Mouse (Mus musculus) hindbrain, embryonic 13.5 days (tissue): Measurements from ENCODE around the gene Mrpl28. TPM values are rescaled to one million over a fixed set of nuclear protein-coding genes. Genes with fewer than 3 reads are reported as not detected.

Source experiments
- ATAC-seq: fragments of 200-750 bp; cut with Nextera tagmentation; 2 replicates; pipeline ENCODE4 v1.8.0; 2017; ENCODE audit warnings: moderate TSS enrichment; ENCODE audit not compliant: low FRiP score
- H3K27ac ChIP-seq: fragments of 300-500 bp; sonication (generic); 2 replicates; pipeline ENCODE4 v1.5.1; 2015; ENCODE audit warnings: inconsistent platforms, mild to moderate bottlenecking, moderate library complexity
- H3K27me3 ChIP-seq: fragments of 300-500 bp; sonication (generic); 2 replicates; pipeline ENCODE4 v1.6.1; 2015; ENCODE audit warnings: mild to moderate bottlenecking, inconsistent platforms
- H3K36me3 ChIP-seq: fragments of 300-500 bp; sonication (generic); 2 replicates; pipeline ENCODE4 v1.6.1; 2015; ENCODE audit warnings: mild to moderate bottlenecking, inconsistent platforms
- H3K4me1 ChIP-seq: fragments of 300-500 bp; sonication (generic); replicated peaks from 2 replicates; pipeline ENCODE4 v1.6.1; 2015; ENCODE audit warnings: inconsistent platforms
- H3K4me2 ChIP-seq: fragments of 300-500 bp; sonication (generic); 2 replicates; pipeline ENCODE4 v1.6.1; 2015; ENCODE audit warnings: inconsistent platforms, mild to moderate bottlenecking, moderate library complexity
- H3K4me3 ChIP-seq: fragments of 300-500 bp; sonication (generic); 2 replicates; pipeline ENCODE4 v1.5.1; 2015; ENCODE audit warnings: mild to moderate bottlenecking, inconsistent platforms
- H3K9ac ChIP-seq: fragments of 300-500 bp; sonication (generic); 2 replicates; pipeline ENCODE4 v1.6.1; 2015; ENCODE audit warnings: mild to moderate bottlenecking, inconsistent platforms
- H3K9me3 ChIP-seq: fragments of 300-500 bp; sonication (generic); 2 replicates; pipeline ENCODE4 v1.6.1; 2016; ENCODE audit warnings: inconsistent platforms
- WGBS: fragments of 180-500 bp; shearing (Covaris S2); methylation state at CpG from one replicate; pipeline ENCODE4 v1.1.7; 2015; 5-methylcytosine and 5-hydroxymethylcytosine counted together
- polyA plus RNA-seq: library from polyadenylated mRNA; unstranded; fragments of >200 nt; fragmentation: Nextera tagmentation; extraction: Ambion mirVana; gene quantifications from 2 replicates; pipeline ENCODE4 v1.2.1, GENCODE M21; 2015

The Mrpl28 gene
- polyA plus RNA-seq, 1 experiment from 2014 or later = 178 TPM

DNA sequence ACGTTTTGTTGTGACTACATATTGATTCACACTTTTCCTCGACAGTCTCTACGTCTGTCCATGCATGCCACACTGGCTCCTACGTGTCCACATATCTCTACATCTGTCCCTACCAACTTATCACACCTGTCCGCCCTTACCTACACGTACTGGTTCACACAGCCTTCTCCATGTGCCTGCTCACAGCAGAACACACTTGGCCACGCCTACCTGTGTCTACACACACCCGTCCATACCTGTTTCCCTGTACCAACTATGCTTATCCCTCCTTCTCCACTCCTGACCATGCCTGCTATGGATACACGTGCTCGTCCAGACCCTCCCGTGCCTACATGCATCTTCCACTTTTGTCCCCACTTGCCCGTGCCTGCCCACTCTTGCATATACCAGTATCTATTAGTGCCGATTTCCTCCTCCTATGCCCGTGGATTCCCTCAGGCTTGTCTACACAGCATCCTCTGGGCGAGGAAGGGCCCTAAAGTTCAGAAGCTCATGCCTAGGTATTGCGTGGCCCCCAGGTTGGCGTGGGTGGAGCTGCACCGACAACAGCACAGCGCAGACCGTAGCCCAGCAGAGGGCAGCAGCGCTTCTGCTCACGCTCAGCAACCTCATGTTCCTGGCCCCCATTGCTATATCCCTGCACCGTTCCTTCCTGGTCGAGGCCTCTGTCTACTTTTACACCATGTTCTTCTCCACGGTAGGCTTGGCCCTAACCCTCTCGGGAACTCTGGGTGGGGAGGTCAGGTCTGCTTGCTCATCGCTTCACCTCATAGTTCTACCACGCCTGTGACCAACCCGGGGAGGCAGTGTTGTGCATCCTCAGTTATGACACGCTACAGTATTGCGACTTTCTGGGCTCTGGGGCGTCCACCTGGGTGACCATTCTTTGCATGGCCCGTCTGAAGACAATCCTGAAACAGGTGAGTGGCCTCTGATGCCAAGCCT lies 3.3 kb upstream of the Mrpl28 start:
- peaks cover 48% of the 10 kb centered on the region for H3K27me3 ChIP-seq
- no peak overlapping the region for H3K9ac ChIP-seq
- H3K36me3 ChIP-seq = 0 out of 2 replicates have a peak, but pooled peaks cover under 1% of the 10 kb centered on the region
- no peak overlapping the region for H3K4me2 ChIP-seq
- H3K4me3 ChIP-seq = no peak overlapping the region
- ATAC-seq = peak; percentile 22; the same call in 1 of the 2 replicates
- no peaks in the 10 kb centered on the region for H3K9me3 ChIP-seq
- 51% methylated on average over 33 of the region's 33 CpGs for WGBS
- peaks cover 26% of the 10 kb centered on the region for H3K4me1 ChIP-seq
- H3K27ac ChIP-seq = no peak overlapping the region

DNA sequence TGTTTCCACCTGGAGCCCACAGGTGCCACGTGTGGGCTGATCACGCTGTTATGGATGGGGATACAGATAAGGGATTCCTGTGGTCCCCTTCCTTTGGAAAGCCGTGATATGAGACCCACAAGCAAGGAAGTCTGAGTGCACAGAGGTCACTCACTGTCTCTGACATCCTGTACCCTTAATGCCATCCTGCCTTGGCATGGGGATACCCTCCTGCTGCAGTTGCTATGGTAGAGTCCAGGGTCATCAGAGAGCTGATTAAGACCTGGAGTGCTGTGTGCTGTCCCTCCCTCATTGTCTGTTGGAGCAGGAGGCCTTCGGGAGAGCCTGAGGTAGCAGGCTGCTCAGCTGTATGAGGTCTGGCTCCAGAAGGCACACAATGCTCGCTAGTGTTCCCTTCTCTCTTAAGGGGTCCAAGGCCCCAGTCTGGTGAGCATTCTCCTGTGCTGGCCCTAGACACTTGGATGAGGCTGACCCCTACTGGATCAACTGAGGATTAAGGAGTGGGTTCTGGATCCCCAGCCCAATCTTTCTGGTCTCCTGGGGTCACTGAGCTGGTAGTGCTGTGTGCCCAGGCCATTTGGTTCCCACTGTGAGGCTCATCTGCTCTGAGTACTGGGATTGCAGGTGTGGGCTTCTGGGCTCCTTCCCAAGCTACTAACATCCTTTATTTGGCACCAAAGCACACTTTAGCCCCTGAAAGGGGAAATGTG lies 714 bp upstream of the Mrpl28 start:
- Histone ChIP-seq H3K4me2 (no peak overlapping the region), H3K9me3 (no peaks in the 10 kb centered on the region), H3K36me3 (peaks cover 25% of the 10 kb centered on the region), H3K9ac (no peak overlapping the region), H3K27me3 (peaks cover 22% of the 10 kb centered on the region), H3K4me1 (peaks cover 30% of the 10 kb centered on the region), H3K4me3 (no peak overlapping the region), H3K27ac (no peak overlapping the region)
- no peak for ATAC-seq
- WGBS = 52% methylated on average over 5 of the region's 5 CpGs

DNA sequence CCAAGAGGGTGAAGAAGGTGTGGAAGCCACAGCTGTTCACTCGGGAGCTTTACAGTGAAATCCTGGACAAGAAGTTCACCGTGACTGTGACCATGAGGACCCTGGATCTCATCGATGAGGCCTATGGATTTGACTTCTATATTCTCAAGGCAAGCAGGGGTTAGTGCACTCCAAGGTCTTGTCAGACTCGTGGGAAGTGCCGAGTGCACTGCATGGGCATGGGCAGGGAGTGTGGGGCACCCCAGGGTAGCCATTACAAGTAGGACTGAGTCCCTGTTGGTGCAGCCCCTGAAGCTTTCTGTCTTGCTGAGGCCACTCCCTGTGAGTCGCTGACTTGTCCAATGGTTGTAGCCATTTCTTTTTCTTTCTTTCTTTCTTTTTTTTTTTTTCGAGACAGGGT lies 1.3 kb downstream of the Mrpl28 start:
- peak overlapping the region; percentile 92 for H3K4me3 ChIP-seq
- peaks cover 30% of the 10 kb centered on the region for H3K4me1 ChIP-seq
- H3K9ac ChIP-seq = peak overlapping the region; percentile 90; the same call in 1 of the 2 replicates
- no peak for ATAC-seq
- H3K27me3 ChIP-seq = 0 out of 2 replicates have a peak, but pooled peaks cover 4% of the 10 kb centered on the region
- H3K27ac ChIP-seq = no peak overlapping the region
- H3K36me3 ChIP-seq = peaks cover 45% of the 10 kb centered on the region
- peak overlapping the region; percentile 89 for H3K4me2 ChIP-seq
- H3K9me3 ChIP-seq = no peaks in the 10 kb centered on the region
- 87% methylated on average over 7 of the region's 7 CpGs for WGBS

DNA sequence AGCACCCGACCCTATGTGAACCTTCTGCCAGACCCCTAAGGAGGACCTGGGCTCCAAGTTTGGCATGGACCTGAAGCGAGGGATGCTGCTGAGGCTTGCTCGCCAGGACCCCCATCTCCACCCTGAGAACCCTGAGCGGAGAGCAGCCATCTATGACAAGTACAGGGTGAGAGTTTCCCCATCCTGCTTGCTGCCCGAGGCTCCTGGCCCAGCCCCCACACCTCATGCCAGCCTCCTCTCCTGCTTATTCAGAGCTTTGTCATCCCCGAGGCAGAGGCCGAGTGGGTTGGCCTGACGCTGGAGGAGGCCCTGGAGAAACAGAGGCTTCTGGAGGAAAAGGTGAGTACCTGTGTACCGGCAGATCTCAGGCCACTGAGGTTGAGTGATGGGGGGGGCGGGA lies 1.9 kb downstream of the Mrpl28 start:
- no peaks in the 10 kb centered on the region for H3K9me3 ChIP-seq
- no peak for ATAC-seq
- no peak overlapping the region for H3K4me2 ChIP-seq
- no peak overlapping the region for H3K9ac ChIP-seq
- peaks cover 27% of the 10 kb centered on the region for H3K4me1 ChIP-seq
- peaks cover 51% of the 10 kb centered on the region for H3K36me3 ChIP-seq
- H3K27me3 ChIP-seq = 0 out of 2 replicates have a peak, but pooled peaks cover 4% of the 10 kb centered on the region
- H3K4me3 ChIP-seq = no peak overlapping the region
- WGBS = 93% methylated on average over 10 of the region's 10 CpGs
- no peak overlapping the region for H3K27ac ChIP-seq

DNA sequence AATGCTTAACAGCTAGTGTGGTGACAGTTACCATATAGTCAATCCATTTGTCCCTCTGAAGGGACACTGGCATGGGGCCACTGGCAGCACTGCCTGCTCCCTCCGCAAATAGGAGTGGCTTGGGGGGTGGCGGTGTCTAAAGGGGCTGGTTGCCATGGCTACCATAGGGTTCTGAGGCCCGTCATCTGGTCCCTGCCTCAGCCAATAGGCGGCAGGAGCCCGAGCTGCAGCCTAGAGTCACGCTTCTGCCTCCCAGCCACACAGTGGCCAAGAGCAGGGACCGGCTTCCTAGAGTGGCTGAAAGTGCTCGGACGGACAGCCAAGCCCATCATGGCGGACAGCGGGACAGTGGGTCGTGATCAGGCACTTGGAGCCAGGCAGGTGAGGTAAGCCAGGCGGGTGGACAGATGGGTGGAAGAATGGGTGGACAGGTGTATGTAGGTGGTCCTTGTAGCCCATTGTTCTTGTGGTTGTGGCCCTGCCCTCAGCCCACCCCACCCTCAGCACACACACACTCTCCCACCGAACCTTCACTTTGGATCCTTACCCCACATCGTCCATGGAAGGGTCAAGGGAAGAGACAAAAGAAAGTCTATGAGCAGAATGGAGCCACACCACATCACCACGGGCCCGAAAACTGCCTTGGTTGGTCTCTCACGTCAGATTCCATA lies 7.9 kb downstream of the Mrpl28 start:
- ATAC-seq = no peak

DNA sequence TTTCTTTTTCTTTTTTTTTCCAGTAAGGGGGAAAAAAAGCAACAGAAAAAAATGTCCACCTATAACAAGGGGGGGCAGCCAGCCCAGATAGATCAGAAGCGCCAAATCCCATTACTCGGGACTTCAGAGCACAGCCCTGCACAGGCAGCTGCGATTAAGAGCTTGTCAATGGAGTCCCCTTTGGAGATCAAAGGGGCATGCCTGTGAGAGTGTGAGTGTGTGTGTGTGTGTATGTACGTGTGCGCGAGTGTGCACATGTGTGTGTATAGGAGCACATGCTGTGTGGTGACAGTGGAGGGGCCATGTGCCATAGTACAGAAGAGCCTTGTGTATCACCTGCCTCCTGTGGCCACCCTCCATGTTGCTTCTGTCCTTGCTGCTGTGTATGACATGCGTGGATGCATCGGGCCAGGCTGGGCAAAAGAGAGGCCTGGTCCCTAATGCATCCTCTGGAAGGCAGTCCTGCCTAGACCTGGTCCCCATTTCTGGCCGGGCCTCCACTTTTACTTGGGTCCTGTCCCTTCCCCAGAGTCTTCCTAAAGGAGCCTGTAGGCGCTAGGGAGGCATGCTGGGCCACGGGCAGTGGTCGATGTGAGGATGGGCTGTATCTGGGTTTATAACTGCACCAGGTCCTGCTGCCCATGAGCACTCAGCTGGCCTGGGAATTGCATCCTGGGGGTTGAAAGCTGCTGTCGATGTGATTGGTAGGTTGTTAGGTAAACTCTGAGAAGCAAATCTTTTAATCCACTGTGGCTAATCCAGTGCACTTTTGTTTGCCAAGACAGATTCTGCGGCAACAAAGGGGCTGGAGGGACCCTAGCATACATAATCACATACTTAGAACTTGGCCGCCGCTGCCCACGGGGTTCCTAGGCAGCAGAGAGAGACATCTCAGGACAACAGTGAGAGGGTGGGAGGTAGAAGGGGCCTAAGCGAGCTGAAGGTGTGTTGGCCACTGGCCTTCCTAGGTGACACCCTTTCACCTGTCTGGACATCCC lies 8.9 kb downstream of the Mrpl28 start:
- H3K4me1 ChIP-seq = peaks cover 6% of the 10 kb centered on the region; the same call in 1 of the 2 replicates
- peaks cover 53% of the 10 kb centered on the region for H3K36me3 ChIP-seq
- H3K27me3 ChIP-seq = no peaks in the 10 kb centered on the region
- H3K4me3 ChIP-seq = no peak overlapping the region
- ATAC-seq = no peak
- no peak overlapping the region for H3K9ac ChIP-seq
- 88% methylated on average over 18 of the region's 18 CpGs for WGBS
- no peaks in the 10 kb centered on the region for H3K9me3 ChIP-seq
- H3K27ac ChIP-seq = no peak overlapping the region
- H3K4me2 ChIP-seq = no peak overlapping the region

More for the DNA sequence above, 7.9 kb downstream of the Mrpl28 start:
- no peak overlapping the region for H3K4me2 ChIP-seq
- 76% methylated on average over 18 of the region's 18 CpGs for WGBS
- H3K4me1 ChIP-seq = peaks cover 6% of the 10 kb centered on the region; the same call in 1 of the 2 replicates
- peak overlapping the region; percentile 2; the same call in 1 of the 2 replicates for H3K27ac ChIP-seq
- no peak overlapping the region for H3K9ac ChIP-seq
- peaks cover 63% of the 10 kb centered on the region for H3K36me3 ChIP-seq
- H3K4me3 ChIP-seq = no peak overlapping the region
- H3K27me3 ChIP-seq = no peaks in the 10 kb centered on the region
- H3K9me3 ChIP-seq = no peaks in the 10 kb centered on the region

DNA sequence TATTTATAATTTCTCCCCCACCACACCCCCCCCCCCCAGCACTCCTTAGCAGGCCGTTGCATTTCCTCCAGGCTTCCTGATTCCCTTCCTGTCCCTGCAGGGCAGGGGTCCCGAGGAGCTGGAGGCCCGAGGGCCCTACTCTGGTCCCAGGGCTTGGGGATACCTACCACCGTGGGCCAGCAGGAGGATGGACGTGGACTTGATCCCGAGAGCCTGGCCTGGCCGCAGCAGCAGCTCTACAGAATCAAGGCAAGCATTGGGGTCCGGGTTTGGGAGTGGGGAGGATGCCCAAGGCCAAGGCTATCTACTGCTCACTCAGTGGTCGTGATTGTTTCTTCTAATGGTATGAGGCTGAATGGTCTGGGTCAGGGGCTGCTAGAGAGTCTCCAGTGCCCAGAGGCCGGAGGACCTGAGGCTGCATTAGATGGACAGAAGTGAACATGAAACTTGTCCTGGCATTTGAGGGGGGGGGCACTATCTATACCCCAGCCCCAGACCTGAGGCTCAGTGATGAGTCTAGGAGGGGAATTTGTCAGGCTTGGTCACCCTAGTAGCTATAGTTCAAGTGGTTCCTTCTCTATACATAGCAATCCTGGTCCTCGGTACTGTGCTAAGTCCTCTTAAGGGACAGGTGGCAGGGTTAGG lies 13.9 kb downstream of the Mrpl28 start:
- 87% methylated on average over 11 of the region's 11 CpGs for WGBS
- no peak overlapping the region for H3K4me3 ChIP-seq
- ATAC-seq = no peak

DNA sequence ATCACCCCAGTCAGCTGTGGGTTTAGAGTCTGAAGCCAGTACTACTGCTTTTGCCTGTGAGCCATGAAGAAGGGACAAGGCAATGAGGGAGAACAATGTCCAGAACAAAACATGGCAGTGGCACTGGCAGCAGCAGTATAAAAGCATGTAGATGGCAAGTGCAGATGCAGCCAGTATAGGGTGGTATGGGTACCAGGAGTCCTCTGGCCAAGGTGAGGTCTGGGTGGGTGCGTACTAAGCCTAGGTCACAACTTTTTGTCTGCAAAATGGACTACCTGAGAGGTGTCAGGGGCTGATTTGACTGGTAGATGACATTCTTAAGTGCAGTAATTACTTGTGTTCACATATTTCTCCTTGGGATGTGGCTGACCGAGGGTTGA lies 14.4 kb downstream of the Mrpl28 start:
- 88% methylated on average over 2 of the region's 2 CpGs for WGBS
- Histone ChIP-seq H3K4me2 (peak overlapping the region; percentile 89), H3K4me1 (peaks cover 24% of the 10 kb centered on the region), H3K36me3 (peaks cover 3% of the 10 kb centered on the region), H3K27ac (peak overlapping the region; percentile 96), H3K4me3 (peak overlapping the region; percentile 95), H3K27me3 (no peaks in the 10 kb centered on the region), H3K9me3 (no peaks in the 10 kb centered on the region), H3K9ac (peak overlapping the region; percentile 99)
- no peak; the same call in 1 of the 2 replicates for ATAC-seq

More for the DNA sequence above, 13.9 kb downstream of the Mrpl28 start:
- Histone ChIP-seq H3K9ac (no peak overlapping the region), H3K36me3 (peaks cover 4% of the 10 kb centered on the region), H3K4me1 (peaks cover 24% of the 10 kb centered on the region), H3K9me3 (no peaks in the 10 kb centered on the region), H3K4me2 (no peak overlapping the region; the same call in 1 of the 2 replicates), H3K27ac (no peak overlapping the region), H3K27me3 (no peaks in the 10 kb centered on the region)

DNA sequence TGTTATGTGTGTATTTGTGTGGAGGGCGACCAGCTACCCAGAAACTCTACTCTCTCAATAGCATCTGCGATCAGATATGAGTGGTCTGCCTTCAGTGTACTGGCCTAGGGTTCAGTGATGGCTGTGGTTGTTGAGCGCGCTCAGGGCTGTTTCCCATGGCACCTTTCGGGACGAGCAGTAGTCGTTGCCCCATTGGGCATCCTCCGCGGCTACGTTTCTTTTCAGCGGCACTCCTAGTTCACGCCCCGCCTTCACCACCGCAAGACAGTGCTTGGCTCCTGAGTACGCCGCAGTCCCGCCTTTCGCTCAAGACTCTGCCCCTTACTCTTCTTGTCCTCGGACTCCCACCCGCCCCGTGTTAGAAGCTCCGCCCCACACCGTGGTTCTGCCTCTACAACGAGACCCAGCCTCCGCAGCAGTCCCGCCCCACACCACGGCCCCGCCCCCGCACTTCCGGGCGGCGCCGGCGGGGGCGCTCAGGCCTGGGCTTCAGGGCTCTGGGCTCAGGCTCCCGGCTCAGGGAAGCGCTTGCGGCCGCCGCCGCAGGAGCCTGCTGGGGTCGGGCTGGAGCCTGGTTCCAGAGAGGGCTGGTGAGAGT lies 15.0 kb downstream of the Mrpl28 start, which contains the start of gene Axin1:
Axin1 (plus strand) TSS at position 450 of the 598 bp plus-strand sequence.
- Histone ChIP-seq H3K4me3 (peak within 1 kb of the TSS; percentile 95), H3K9me3 (no peaks in the 10 kb centered on the region), H3K27ac (peak within 1 kb of the TSS; percentile 96), H3K9ac (peak within 1 kb of the TSS; percentile 99), H3K27me3 (no peaks in the 10 kb centered on the region), H3K4me1 (peaks cover 24% of the 10 kb centered on the region), H3K4me2 (peak within 1 kb of the TSS; percentile 89), H3K36me3 (peaks cover 9% of the 10 kb centered on the region)
- WGBS = under 1% methylated on average over 42 of the region's 42 CpGs
- ATAC-seq = peak; percentile 97

DNA sequence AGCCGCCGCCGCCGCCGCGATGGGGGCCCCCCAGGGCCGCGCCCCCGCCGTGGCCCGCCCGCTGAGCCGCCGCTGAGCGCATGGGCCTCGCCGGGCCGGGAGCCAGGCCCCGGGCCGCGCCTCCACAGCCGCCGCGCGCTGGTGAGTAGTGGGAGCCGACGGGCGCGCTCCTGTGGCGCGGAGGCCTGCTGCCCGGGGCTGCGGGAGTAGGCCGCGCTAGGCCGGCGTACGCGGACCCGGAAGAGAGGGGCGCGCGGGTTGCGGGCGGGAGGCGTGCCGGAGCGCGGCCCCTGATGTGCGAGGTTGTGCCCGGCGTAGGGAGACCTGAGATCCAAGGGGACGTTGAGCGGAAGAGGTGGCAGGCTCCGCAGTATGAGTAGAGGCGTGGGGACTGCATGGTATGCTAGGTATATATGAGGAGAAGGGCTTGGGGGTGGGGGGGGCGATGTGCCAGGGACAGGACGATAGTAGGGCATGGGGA lies 15.6 kb downstream of the Mrpl28 start:
- H3K9me3 ChIP-seq = no peaks in the 10 kb centered on the region
- H3K4me3 ChIP-seq = peak overlapping the region; percentile 95
- ATAC-seq = peak; percentile 79
- peaks cover 15% of the 10 kb centered on the region for H3K36me3 ChIP-seq
- H3K4me1 ChIP-seq = peaks cover 24% of the 10 kb centered on the region
- peak overlapping the region; percentile 96 for H3K27ac ChIP-seq
- peak overlapping the region; percentile 89 for H3K4me2 ChIP-seq
- H3K27me3 ChIP-seq = no peaks in the 10 kb centered on the region
- peak overlapping the region; percentile 99 for H3K9ac ChIP-seq
- under 1% methylated on average over 47 of the region's 58 CpGs for WGBS
